Comparison of ENCODE assay signal across 8 mouse cellular contexts in genomic region chr5:151247115-151247875, GRCm38 (mm10). TPM values are rescaled to one million over a fixed set of nuclear protein-coding genes. Genes with fewer than 3 reads are reported as not detected.
DNase-seq lines count a peak whose midpoint lies in the region; ATAC-seq lines count a peak whose summit lies in the region.

No protein-coding gene starts in this region.

- ATAC-seq in heart, embryonic 11.5 days (replicated peaks; ENCODE audit: insufficient number of reproducible peaks, low FRiP score, low TSS enrichment) = 0 out of 2 replicates have a peak, but pooled peaks have one; percentile 29

- H3K9ac ChIP-seq in heart, embryonic 11.5 days (ENCODE audit: low read depth, low read length) = no peak overlapping the region

- H3K4me3 ChIP-seq in heart, embryonic 11.5 days (ENCODE audit: low read depth, low read length) = no peak overlapping the region

- no peak for DNase-seq in heart, adult 8-10 months (ENCODE audit: low spot score)
- peak; percentile 42 for DNase-seq in embryo, embryonic 10 days (ENCODE audit: low spot score)
- DNase-seq in kidney, postnatal 14 days = peak; percentile 33
- DNase-seq in naive thymus-derived CD4-positive, alpha-beta T cell, adult 2 months (ENCODE audit: low read depth) = peak; percentile 75
- DNase-seq in urinary bladder, postnatal 25 days (ENCODE audit: low spot score) = no peak
- no peak for DNase-seq in cerebellum, postnatal 4 days (ENCODE audit: low spot score in 2 of 2)
- DNase-seq in cerebellum, postnatal 10 days = no peak

- 32% methylated on average over 11 of the region's 11 CpGs for WGBS in heart, embryonic 11.5 days (ENCODE audit: insufficient replicate concordance)

- H3K27me3 ChIP-seq in heart, embryonic 11.5 days (ENCODE audit: control insufficient read depth, insufficient read depth, low read length) = no peaks in the 10 kb centered on the region

- no peaks in the 10 kb centered on the region for H3K36me3 ChIP-seq in heart, embryonic 11.5 days (ENCODE audit: control insufficient read depth, insufficient read depth, low read length)

- H3K4me2 ChIP-seq in heart, embryonic 11.5 days = peak overlapping the region; percentile 33

- peak overlapping the region; percentile 51 for H3K27ac ChIP-seq in heart, embryonic 11.5 days (ENCODE audit: low read depth, low read length)

- H3K4me1 ChIP-seq in heart, embryonic 11.5 days (ENCODE audit: control insufficient read depth, insufficient read depth, low read length) = peaks cover 9% of the 10 kb centered on the region

- H3K9me3 ChIP-seq in heart, embryonic 11.5 days (replicated peaks; ENCODE audit: control insufficient read depth, low read length) = no peaks in the 10 kb centered on the region

RNA-seq across cellular contexts. Expression of gene Stard13, which starts 13.7 kb away (rescaled TPM):
- polyA plus RNA-seq in heart, embryonic 11.5 days (2014; fragmentation: Nextera tagmentation; extraction: Ambion mirVana) = 1.4 and 3.0 TPM in 2 replicates
- total RNA-seq in heart, adult 8-10 months (2022) = 10 to 100 TPM; 24.3 to 29.4 (median 27.4) TPM

Comparison
In these comparisons a context has a peak if more than half of its experiments do, and no peak if none do; other contexts are left out.
1. DNase-seq: peak in embryo, embryonic 10 days (single experiment), kidney, postnatal 14 days (single experiment) and naive thymus-derived CD4-positive, alpha-beta T cell, adult 2 months (single experiment); none in heart, adult 8-10 months (single experiment), urinary bladder, postnatal 25 days (single experiment), cerebellum, postnatal 4 days (0 of 2) and cerebellum, postnatal 10 days (0 of 2).